Mouse (Mus musculus) forelimb bud, embryonic 11.5 days (tissue): ENCODE results near the gene Twf2.

Source experiments
- DNase-seq: peaks from one replicate; pipeline ENCODE4 v3.0.0-alpha.2; 2012; ENCODE audit warnings: low read depth, low spot score

The Twf2 gene

GRCm38 (mm10) chr9:106179454-106179853, 23.5 kb upstream of the Twf2 start:
- no peak for DNase-seq

DNA sequence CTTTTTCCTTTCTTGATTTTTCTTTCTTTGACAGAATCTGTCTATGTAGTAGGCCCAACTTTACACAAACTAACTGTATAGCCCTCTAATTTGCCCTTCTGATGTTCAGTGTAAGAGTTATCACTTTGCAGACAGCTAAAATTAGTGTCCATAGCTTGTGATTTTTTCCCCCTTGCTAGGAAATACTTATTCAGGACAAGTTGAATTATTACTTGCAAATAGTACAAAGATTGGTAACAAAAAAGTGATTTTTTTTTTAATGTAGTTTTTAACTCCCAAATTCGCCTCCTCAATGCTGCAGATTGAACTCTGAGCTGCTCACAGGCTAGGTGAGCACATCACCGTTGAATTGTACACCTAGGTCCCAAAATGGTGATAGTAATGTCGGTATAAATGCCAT, 22.9 kb upstream of the Twf2 start:
- no peak for DNase-seq

DNA sequence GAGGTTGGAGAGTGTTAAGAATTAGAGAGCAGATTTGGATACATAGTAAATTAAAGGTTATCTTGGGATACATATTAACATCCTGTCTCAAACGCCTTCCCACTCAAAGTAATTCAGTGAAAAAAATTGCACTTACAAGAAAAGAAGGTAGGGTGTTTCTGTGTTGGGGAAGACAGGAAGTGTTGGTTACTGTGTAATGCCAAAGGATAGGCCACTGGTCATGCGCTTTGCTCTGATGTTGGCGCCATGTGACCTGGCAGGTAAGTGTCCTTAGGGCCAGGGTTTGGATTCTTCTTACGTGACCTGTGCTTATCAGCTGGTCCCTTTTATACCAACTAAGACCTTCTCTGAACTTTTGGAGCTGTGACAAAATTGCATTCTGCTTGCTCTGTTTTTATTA, 20.8 kb upstream of the Twf2 start:
- DNase-seq = no peak

GRCm38 (mm10) chr9:106183996-106184395, 18.9 kb upstream of the Twf2 start:
- no peak for DNase-seq

GRCm38 (mm10) chr9:106191355-106191754, 11.6 kb upstream of the Twf2 start:
- DNase-seq = no peak

GRCm38 (mm10) chr9:106192024-106192423, 10.9 kb upstream of the Twf2 start:
- DNase-seq = no peak

GRCm38 (mm10) chr9:106192998-106193397, 9.9 kb upstream of the Twf2 start:
- DNase-seq = no peak

GRCm38 (mm10) chr9:106193930-106194807, 8.7 kb upstream of the Twf2 start:
- DNase-seq = no peak

DNA sequence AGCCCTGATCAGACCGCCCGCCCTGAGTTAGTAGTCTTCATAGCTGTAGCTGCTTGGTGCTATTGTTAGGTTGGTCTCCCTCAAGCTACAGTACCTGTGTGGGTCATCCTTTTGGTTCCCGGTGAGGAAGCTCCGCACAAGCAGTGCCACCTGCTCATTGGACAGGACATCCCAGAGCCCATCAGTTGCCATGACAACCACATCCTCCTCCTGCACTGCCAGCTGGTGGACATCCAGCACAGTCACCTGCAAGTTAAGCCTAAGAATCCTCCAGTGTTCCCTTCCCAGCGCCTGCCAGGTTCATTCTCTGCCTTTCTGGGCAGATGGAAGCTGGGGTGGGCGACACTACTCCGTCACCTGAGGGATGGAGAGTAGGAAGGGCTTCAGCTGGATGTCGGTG, 7.2 kb upstream of the Twf2 start:
- no peak for DNase-seq

DNA sequence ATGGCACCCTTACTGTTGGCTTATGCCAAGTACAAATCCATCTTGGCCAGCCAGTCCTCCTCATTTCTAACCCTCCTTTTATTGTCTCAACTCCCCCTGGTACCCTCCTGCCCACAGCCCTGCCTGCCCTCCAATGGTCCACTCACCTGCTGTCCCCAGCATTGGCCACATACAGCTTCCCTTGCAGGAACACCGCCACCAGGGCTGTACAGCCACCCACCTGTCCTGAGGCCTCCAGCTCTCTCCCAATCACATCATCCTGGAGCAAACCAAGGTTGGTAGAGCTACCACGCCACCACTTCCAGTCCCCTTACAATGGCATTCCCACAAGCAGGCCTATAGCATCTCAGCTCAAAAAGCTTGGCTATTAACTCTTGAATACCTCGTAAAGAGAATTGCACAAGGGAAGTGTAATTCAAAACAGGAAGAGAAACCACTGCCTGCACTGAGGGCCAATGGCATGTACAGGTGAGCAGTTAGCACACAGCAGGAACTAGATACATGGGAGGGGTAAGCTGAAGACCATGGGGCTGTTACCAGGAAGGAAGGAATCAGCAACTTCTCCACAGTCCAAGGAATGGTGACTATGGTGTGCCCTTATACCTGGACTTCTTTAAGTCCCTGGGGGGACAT, 5.7 kb upstream of the Twf2 start:
- DNase-seq = no peak

DNA sequence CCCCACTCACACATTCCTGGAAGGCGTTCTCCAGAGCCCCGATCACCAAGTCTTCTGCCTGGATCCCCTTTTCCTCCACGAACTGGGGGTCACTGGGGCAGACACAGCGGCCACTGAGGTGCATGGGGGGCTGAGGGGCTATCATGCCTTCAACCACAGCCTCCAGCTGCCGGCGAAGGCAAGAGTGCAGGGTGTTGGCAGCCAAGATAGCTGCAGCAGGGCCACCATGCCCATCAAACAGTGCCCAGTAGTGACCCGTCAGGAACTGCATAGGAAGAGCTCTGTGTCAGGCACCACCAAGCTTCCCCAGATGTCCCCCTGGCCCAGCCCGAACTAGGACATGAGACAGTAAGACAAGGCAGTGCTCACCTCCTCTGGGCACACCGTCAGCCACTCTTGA, 5.2 kb upstream of the Twf2 start:
- no peak for DNase-seq

DNA sequence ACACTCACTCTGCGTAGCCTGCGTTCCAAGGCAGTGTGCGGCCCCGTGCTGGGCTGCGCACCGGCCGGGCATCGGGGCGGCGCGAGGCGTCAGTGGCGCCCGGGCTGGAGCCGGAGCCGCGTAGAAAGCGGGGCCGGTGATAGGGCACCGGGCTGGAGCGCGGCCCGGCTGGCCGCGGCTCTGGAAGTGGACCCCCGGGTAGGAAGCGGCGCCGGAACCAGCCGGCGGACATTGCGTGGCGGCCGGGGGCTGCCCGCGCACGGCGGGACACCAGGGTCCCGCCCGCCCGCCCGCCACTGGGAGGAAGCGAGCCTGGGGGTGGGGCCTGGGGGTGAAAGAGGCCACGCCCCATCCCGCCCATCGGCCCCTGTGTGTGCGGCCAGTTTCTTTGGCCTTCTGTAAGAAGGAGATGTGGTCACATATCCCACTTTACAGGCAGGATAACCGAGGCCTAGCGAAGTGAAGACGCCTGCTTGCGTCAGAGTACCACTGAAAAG, 3.9 kb upstream of the Twf2 start:
- peak; percentile 40 for DNase-seq

DNA sequence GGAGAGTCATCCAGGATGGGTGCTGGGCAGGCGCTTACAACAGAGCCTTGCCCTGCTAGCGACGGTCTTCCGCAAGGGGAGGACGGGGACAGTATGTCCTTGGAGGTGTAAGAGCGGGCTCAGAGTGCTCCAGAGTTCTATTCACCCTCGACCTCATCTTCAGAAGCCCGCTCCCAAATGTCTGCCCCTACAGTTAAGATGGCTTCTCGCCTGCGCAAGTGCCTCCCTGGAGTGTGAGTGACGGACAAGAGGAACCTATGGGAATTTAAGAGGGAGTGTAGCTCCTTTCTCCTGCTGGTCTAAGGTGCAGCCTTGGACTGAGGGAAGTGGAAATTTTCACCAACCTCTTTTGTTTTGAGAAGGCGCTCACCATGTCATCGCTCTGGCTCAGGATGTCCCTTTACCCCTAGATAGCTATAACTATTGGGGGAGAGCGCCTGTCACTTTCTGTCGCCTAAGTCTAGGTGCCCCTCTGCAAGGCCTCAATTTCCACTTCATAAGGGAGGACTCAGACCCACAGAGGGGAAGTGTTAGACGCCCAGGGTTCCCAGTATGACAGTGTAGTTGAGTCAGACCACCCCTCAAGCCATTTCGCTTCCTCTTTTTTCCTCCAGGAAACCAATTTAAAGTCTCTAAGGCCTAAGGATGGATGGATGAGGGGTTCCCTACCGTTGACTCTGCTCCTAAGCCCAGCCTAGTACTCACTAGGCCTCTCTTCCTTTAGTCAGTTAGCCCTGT, 3.2 kb upstream of the Twf2 start, which contains the start of gene Ppm1m:
Ppm1m (minus strand) TSS at position 212 of the 738 bp plus-strand sequence.
- DNase-seq = no peak

DNA sequence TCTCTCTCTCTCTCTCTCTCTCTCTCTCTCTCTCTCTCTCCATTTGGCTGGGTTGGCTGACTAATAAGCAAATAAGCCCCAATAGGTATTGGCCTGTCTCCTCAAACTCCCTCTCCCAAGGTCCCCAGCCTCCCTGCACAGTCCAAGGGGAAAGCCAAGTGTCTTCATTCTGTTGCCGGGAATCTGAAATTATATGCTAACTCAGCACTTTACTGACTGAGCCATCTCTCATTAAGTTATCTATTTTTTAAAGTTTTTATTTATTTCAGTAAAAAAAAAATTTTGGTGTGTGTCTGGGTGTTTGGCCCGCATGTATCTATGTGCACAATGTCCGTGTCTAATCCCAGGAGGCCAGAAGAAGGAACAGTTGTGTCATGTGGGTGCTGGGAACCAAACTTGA, 1.0 kb upstream of the Twf2 start:
- DNase-seq = no peak

- DNase-seq = no peak
Observed at GRCm38 (mm10) chr9:106203990-106204851, 1.3 kb downstream of the Twf2 start.

- DNase-seq = no peak
Observed at GRCm38 (mm10) chr9:106205713-106206290, 2.9 kb downstream of the Twf2 start.

GRCm38 (mm10) chr9:106206515-106206914, 3.6 kb downstream of the Twf2 start:
- DNase-seq = no peak

- DNase-seq = no peak
Observed at GRCm38 (mm10) chr9:106208181-106208580, 5.3 kb downstream of the Twf2 start.

- no peak for DNase-seq
Observed at GRCm38 (mm10) chr9:106209954-106210353, 7.0 kb downstream of the Twf2 start.

DNA sequence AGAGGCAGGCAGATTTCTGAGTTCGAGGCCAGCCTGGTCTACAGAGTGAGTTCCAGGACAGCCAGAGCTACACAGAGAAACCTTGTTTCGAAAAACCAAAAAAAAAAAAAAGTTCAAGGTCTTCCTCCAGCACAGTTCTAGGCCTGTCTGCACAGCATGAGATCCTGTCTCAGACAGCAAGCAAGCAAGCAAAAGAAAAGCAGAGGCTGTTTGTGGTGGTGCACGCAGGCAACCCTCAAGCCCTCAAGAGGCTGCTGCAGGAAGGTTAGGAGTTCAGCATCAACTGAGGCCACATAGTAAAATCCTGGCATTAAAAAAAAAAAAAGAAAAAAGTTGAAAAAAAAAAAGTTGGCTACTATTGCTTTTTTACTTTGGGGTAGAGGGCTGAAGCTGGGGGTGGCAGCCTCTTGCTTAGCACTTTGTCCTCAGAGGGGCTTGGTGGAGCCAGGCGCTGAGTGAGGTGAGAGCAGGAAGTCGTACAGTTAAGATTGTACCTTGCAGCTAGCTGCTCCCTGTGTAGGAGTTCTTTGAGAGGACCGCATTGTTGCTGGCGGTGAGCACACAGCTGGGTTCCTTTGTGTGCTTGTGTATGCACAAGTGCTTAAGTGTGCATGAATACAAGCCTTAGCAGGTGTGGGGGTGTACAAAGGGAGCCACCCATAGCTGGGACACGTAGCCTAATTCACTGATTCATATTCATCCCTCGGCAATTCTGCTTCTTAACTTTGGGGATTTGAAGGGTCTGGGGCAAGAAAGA, 8.1 kb downstream of the Twf2 start:
- DNase-seq = no peak
